Mouse (Mus musculus) ES-Bruce4 (cell line): ENCODE data around the gene Magoh. TPM values are rescaled to one million over a fixed set of nuclear protein-coding genes. Genes with fewer than 3 reads are reported as not detected.

Source experiments
- H3K27ac ChIP-seq: 2 replicates; pipeline ENCODE4 v1.5.1; 2012; ENCODE audit warnings: low read length, inconsistent platforms; ENCODE audit not compliant: insufficient read depth
- H3K27me3 ChIP-seq: 2 replicates; pipeline ENCODE4 v1.6.1; 2012; ENCODE audit warnings: mild to moderate bottlenecking, low read length, inconsistent platforms; ENCODE audit not compliant: control insufficient read depth, poor library complexity, insufficient read depth, severe bottlenecking
- H3K36me3 ChIP-seq: 2 replicates; pipeline ENCODE4 v1.6.1; 2012; ENCODE audit warnings: inconsistent platforms, mild to moderate bottlenecking, low read length, moderate library complexity; ENCODE audit not compliant: control insufficient read depth, poor library complexity, insufficient read depth, severe bottlenecking
- H3K4me1 ChIP-seq: one replicate; pipeline ENCODE4 v1.8.1; 2011; ENCODE audit warnings: low read length; ENCODE audit not compliant: control insufficient read depth, insufficient read depth
- H3K4me3 ChIP-seq: 2 replicates; pipeline ENCODE4 v1.5.1; 2011; ENCODE audit warnings: low read depth, mild to moderate bottlenecking, low read length
- H3K9ac ChIP-seq: 2 replicates; pipeline ENCODE4 v1.6.1; 2012; ENCODE audit warnings: low read depth, mild to moderate bottlenecking, inconsistent platforms; ENCODE audit not compliant: poor library complexity, severe bottlenecking
- H3K9me3 ChIP-seq: replicated peaks from 2 replicates; pipeline ENCODE4 v1.6.1; 2012; ENCODE audit warnings: mild to moderate bottlenecking, low read length, inconsistent platforms; ENCODE audit not compliant: control insufficient read depth, poor library complexity, insufficient read depth, severe bottlenecking
- CTCF ChIP-seq: IDR thresholded peaks from one replicate; pipeline ENCODE4 v1.8.1; 2011; ENCODE audit warnings: low read depth, low read length
- EP300 ChIP-seq: IDR thresholded peaks from 2 replicates; pipeline ENCODE4 v1.6.1; 2011; ENCODE audit warnings: low read depth, low read length; ENCODE audit not compliant: insufficient read depth
- POLR2A ChIP-seq: IDR thresholded peaks from one replicate; pipeline ENCODE4 v1.8.1; 2011; ENCODE audit warnings: low read length; ENCODE audit not compliant: insufficient read depth
- polyA plus RNA-seq: library from polyadenylated mRNA; stranded (reverse); fragments of >200 nt; gene quantifications from 2 replicates; pipeline ENCODE4 v1.2.4, GENCODE M21; 2011; ENCODE audit warnings: low read depth; ENCODE audit not compliant: missing spikeins, insufficient read depth, insufficient read length

Gene Magoh
- 186 and 205 TPM in 2 replicates for polyA plus RNA-seq

- H3K27ac ChIP-seq = no peak within 1 kb of the TSS
- TF ChIP-seq EP300 (no peak), CTCF (no peak), POLR2A (peak; percentile 64)
- no peaks in the 10 kb centered on the region for H3K27me3 ChIP-seq
- peak within 1 kb of the TSS; percentile 38 for H3K9ac ChIP-seq
- H3K4me3 ChIP-seq = peak within 1 kb of the TSS; percentile 86
- peaks cover 24% of the 10 kb centered on the region for H3K36me3 ChIP-seq
- H3K4me1 ChIP-seq = no peaks in the 10 kb centered on the region
- H3K9me3 ChIP-seq = no peaks in the 10 kb centered on the region
Measured at GRCm38 (mm10) chr4:107879254-107880050, at the start of gene Magoh. Gene Magoh (plus strand): TSS chr4:107879755.

GRCm38 (mm10) chr4:107830189-107830588, 49.4 kb upstream of the Magoh start:
- Histone ChIP-seq H3K9me3 (no peaks in the 10 kb centered on the region), H3K36me3 (no peaks in the 10 kb centered on the region), H3K27ac (no peak overlapping the region), H3K27me3 (no peaks in the 10 kb centered on the region), H3K4me1 (no peaks in the 10 kb centered on the region), H3K9ac (no peak overlapping the region), H3K4me3 (no peak overlapping the region)
- TF ChIP-seq CTCF (no peak), EP300 (no peak), POLR2A (no peak)

GRCm38 (mm10) chr4:107830821-107831221, 48.7 kb upstream of the Magoh start:
- Histone ChIP-seq H3K27ac (no peak overlapping the region), H3K4me1 (no peaks in the 10 kb centered on the region), H3K9me3 (no peaks in the 10 kb centered on the region), H3K4me3 (no peak overlapping the region), H3K36me3 (no peaks in the 10 kb centered on the region), H3K9ac (no peak overlapping the region), H3K27me3 (no peaks in the 10 kb centered on the region)
- TF ChIP-seq POLR2A (no peak), CTCF (no peak), EP300 (no peak)

- Histone ChIP-seq H3K27ac (no peak overlapping the region), H3K4me3 (no peak overlapping the region), H3K9ac (no peak overlapping the region), H3K36me3 (no peaks in the 10 kb centered on the region), H3K9me3 (no peaks in the 10 kb centered on the region), H3K4me1 (no peaks in the 10 kb centered on the region), H3K27me3 (no peaks in the 10 kb centered on the region)
- TF ChIP-seq POLR2A (no peak), EP300 (no peak), CTCF (no peak)
Measured at GRCm38 (mm10) chr4:107831678-107832077, 47.9 kb upstream of the Magoh start.

- H3K9me3 ChIP-seq = no peaks in the 10 kb centered on the region
- TF ChIP-seq POLR2A (no peak), EP300 (no peak), CTCF (no peak)
- no peaks in the 10 kb centered on the region for H3K4me1 ChIP-seq
- H3K4me3 ChIP-seq = no peak overlapping the region
- H3K27ac ChIP-seq = no peak overlapping the region
- H3K27me3 ChIP-seq = no peaks in the 10 kb centered on the region
- no peak overlapping the region for H3K9ac ChIP-seq
- H3K36me3 ChIP-seq = no peaks in the 10 kb centered on the region
Measured at GRCm38 (mm10) chr4:107833525-107833924, 46.0 kb upstream of the Magoh start.

GRCm38 (mm10) chr4:107834643-107835314, 44.8 kb upstream of the Magoh start:
- Histone ChIP-seq H3K9ac (no peak overlapping the region), H3K4me1 (no peaks in the 10 kb centered on the region), H3K36me3 (no peaks in the 10 kb centered on the region), H3K27me3 (no peaks in the 10 kb centered on the region), H3K27ac (no peak overlapping the region), H3K4me3 (no peak overlapping the region), H3K9me3 (no peaks in the 10 kb centered on the region)
- TF ChIP-seq EP300 (no peak), CTCF (no peak), POLR2A (no peak)
